Mouse (Mus musculus) hindbrain, embryonic 12.5 days (tissue): ENCODE data around the gene Kcnip3. TPM values are rescaled to one million over a fixed set of nuclear protein-coding genes. Genes with fewer than 3 reads are reported as not detected.

Experiments used
- ATAC-seq: fragments of 200-750 bp; cut with Nextera tagmentation; 2 replicates; pipeline ENCODE4 v1.8.0; 2017; ENCODE audit warnings: moderate TSS enrichment; ENCODE audit not compliant: low FRiP score
- H3K27ac ChIP-seq: fragments of 300-500 bp; sonication (generic); 2 replicates; pipeline ENCODE4 v1.5.1; 2016; ENCODE audit warnings: mild to moderate bottlenecking
- H3K27me3 ChIP-seq: fragments of 300-500 bp; sonication (generic); 2 replicates; pipeline ENCODE4 v1.6.1; 2016; ENCODE audit warnings: mild to moderate bottlenecking
- H3K36me3 ChIP-seq: fragments of 300-500 bp; sonication (generic); 2 replicates; pipeline ENCODE4 v1.6.1; 2016; ENCODE audit warnings: mild to moderate bottlenecking
- H3K4me1 ChIP-seq: fragments of 300-500 bp; sonication (generic); 2 replicates; pipeline ENCODE4 v1.6.1; 2016
- H3K4me2 ChIP-seq: fragments of 300-500 bp; sonication (generic); replicated peaks from 2 replicates; pipeline ENCODE4 v1.6.1; 2016; ENCODE audit warnings: mild to moderate bottlenecking
- H3K4me3 ChIP-seq: fragments of 300-500 bp; sonication (generic); 2 replicates; pipeline ENCODE4 v1.5.1; 2016; ENCODE audit warnings: mild to moderate bottlenecking
- H3K9ac ChIP-seq: fragments of 300-500 bp; sonication (generic); 2 replicates; pipeline ENCODE4 v1.6.1; 2016; ENCODE audit warnings: mild to moderate bottlenecking, moderate library complexity
- H3K9me3 ChIP-seq: fragments of 300-500 bp; sonication (generic); replicated peaks from 2 replicates; pipeline ENCODE4 v1.6.1; 2016; ENCODE audit warnings: mild to moderate bottlenecking
- WGBS: fragments of 180-500 bp; shearing (Covaris S2); methylation state at CpG from one replicate; pipeline ENCODE4 v1.1.7; 2016; 5-methylcytosine and 5-hydroxymethylcytosine counted together
- polyA plus RNA-seq: library from polyadenylated mRNA; unstranded; fragments of >200 nt; fragmentation: Nextera tagmentation; extraction: Ambion mirVana; gene quantifications from 2 replicates; pipeline ENCODE4 v1.2.1, GENCODE M21; 2016

Gene Kcnip3
- polyA plus RNA-seq, 1 experiment from 2014 or later: 1.4 TPM

DNA sequence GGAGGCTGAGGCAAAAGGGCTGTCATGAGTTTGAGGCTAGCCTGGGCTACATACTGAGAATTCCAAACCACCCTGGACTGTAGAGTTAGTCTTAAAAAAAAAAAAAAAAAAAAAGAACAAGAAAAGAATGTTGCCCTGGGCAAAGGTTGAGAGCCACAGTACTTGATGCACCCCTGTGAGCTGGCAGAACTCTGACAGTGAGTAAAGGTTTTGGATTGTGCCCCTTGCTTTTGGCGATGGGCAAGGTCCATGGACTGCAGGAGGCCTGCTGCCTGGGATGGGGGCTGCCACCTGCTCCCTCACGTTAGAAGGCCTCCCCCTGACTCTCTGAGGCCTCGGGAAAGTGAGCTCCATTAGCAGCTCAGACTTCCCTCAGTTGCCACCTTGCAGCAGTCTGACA, 105.2 kb downstream of the Kcnip3 start:
- ATAC-seq: no peak
- Histone ChIP-seq H3K4me3 (no peak overlapping the region), H3K9me3 (no peaks in the 10 kb centered on the region), H3K4me2 (no peak overlapping the region), H3K9ac (no peak overlapping the region), H3K36me3 (no peaks in the 10 kb centered on the region), H3K27ac (no peak overlapping the region), H3K27me3 (no peaks in the 10 kb centered on the region), H3K4me1 (no peaks in the 10 kb centered on the region)
- 56% methylated on average over 3 of the region's 3 CpGs for WGBS

DNA sequence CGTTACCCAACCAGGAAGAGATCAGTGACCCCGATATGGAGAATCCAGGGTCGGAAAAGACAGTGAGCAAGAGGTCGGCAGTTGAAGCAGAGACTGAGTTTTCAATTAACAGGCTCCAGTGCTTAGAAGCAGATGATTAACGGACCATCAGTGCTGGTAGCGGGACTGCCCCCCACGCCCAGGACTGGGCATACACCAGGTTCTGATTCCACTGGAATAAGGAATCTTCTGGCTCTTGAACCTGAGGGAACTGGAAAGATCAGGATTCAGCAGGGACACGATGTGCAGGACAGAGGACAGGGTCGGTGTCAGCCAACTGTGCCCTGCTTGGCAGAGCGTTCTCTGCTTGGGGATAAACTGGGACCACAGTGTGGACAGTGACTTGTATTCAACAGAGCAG, 106.1 kb downstream of the Kcnip3 start:
- WGBS: 83% methylated on average over 10 of the region's 10 CpGs
- Histone ChIP-seq H3K9me3 (no peaks in the 10 kb centered on the region), H3K4me1 (no peaks in the 10 kb centered on the region), H3K4me2 (no peak overlapping the region), H3K27me3 (no peaks in the 10 kb centered on the region), H3K4me3 (no peak overlapping the region), H3K27ac (no peak overlapping the region), H3K9ac (no peak overlapping the region), H3K36me3 (no peaks in the 10 kb centered on the region)
- ATAC-seq: no peak

DNA sequence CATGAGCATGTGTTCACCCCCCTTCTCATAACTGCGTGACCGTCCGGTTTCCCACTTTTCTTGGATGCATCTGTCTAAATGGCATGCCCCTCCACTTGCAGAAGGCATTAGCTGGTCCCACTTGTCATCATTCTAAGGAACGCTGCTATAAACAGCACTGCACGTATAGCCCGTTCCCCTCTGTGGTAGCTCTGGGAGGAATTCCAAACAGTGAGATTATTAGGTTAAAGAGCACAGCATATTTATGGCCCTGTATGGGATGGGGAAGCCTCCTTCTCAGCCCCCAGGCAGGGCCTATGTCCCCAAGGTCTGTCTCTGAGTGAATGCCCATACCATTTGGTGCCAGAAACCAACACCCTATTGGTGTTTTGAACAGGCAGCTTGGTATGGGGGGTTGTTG, 110.8 kb downstream of the Kcnip3 start:
- no peaks in the 10 kb centered on the region for H3K4me1 ChIP-seq
- no peak overlapping the region for H3K4me2 ChIP-seq
- no peaks in the 10 kb centered on the region for H3K36me3 ChIP-seq
- no peaks in the 10 kb centered on the region for H3K9me3 ChIP-seq
- no peak for ATAC-seq
- H3K4me3 ChIP-seq: no peak overlapping the region
- no peak overlapping the region for H3K9ac ChIP-seq
- no peak overlapping the region for H3K27ac ChIP-seq
- WGBS: 88% methylated on average over 6 of the region's 6 CpGs
- no peaks in the 10 kb centered on the region for H3K27me3 ChIP-seq

Other genes starting within 250 kb of the Kcnip3 start
- gene Dusp2, start 185.9 kb downstream of the Kcnip3 start, polyA plus RNA-seq: 5.5 and 6.9 TPM in 2 replicates
- not detected in 2 replicates for gene Astl, start 183.5 kb downstream of the Kcnip3 start, polyA plus RNA-seq
- gene Adra2b, start 158.9 kb downstream of the Kcnip3 start, polyA plus RNA-seq: 2.4 and 2.6 TPM in 2 replicates
- 0.12 and 0.15 TPM in 2 replicates for gene Gpat2, start 96.9 kb downstream of the Kcnip3 start, polyA plus RNA-seq
- 29.4 and 30.8 TPM in 2 replicates for gene Fahd2a, start 77.5 kb downstream of the Kcnip3 start, polyA plus RNA-seq
- gene Prom2, start 19.4 kb upstream of the Kcnip3 start, polyA plus RNA-seq: 0.42 and 0.77 TPM in 2 replicates
- gene Zfp661, start 65.0 kb upstream of the Kcnip3 start, polyA plus RNA-seq: 8.0 and 8.4 TPM in 2 replicates
- 141 and 149 TPM in 2 replicates for gene Mrps5, start 65.1 kb upstream of the Kcnip3 start, polyA plus RNA-seq
- gene Mal, start 134.6 kb upstream of the Kcnip3 start, polyA plus RNA-seq: 0.72 and 0.99 TPM in 2 replicates
- 1.1 and 1.5 TPM in 2 replicates for gene Mall, start 207.8 kb upstream of the Kcnip3 start, polyA plus RNA-seq